Mouse (Mus musculus): ENCODE measurements around the gene Hbb-bh2.
"Not testable (repeated sequence)": the region's sequence is repeated elsewhere in the genome, so short reads cannot be mapped to it uniquely, and the experiment has no call there.

Gene Hbb-bh2

GRCm38 (mm10) chr7:103812174-103812573, 28.1 kb downstream of the Hbb-bh2 start:
- no peak for DNase-seq (ENCODE audit: low spot score in 2 of 2)

- DNase-seq (ENCODE audit: low spot score in 2 of 2) = no peak
Measured at GRCm38 (mm10) chr7:103811223-103811845, 29.0 kb downstream of the Hbb-bh2 start.

GRCm38 (mm10) chr7:103810746-103811145, 29.6 kb downstream of the Hbb-bh2 start:
- no peak for DNase-seq (ENCODE audit: low spot score in 2 of 2)

- no peak for DNase-seq (ENCODE audit: low spot score in 2 of 2)
Measured at GRCm38 (mm10) chr7:103810296-103810695, 30.0 kb downstream of the Hbb-bh2 start.

DNA sequence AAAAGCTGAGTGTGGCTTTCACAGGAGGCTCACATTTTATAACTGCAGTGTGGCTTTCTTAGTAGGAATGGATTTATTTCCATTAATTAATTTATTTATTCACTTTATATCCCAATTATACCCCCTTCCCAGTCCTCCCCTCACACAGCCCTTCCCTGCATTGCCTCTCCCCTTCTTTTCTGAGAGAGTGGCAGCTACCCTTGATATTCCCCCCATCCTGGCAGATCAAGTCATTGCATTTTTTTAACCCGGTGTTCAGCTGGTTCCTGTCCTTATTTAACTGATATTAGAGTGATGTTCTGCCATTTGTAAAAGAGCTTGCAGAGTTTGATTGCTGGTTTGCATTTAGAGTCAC, 30.5 kb downstream of the Hbb-bh2 start:
- DNase-seq (ENCODE audit: low spot score in 2 of 2) = no peak

GRCm38 (mm10) chr7:103808971-103809800, 31.1 kb downstream of the Hbb-bh2 start:
- DNase-seq (ENCODE audit: low spot score in 2 of 2) = no peak

GRCm38 (mm10) chr7:103808120-103808519, 32.2 kb downstream of the Hbb-bh2 start:
- DNase-seq (ENCODE audit: low spot score in 2 of 2) = not testable (repeated sequence)

DNA sequence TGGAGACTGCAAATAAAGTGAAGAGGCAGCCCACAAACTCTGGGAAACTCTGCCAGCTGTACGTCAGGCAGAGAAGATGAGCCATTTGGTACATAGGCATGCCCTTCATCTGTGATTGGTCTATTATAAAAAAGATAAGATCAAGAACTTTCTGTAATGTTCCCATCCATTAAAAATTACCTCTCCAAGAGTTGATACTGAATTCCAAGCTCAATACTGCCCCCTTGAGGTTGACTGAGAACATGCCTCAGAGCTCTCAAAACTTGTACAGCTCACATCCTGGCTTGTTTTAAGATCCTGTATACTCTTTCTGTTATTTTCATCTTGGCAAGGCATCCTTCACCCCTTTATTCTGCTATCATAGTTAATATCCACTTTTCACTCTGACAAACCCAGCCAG, 33.5 kb downstream of the Hbb-bh2 start:
- no peak for DNase-seq (ENCODE audit: low spot score in 2 of 2)

DNA sequence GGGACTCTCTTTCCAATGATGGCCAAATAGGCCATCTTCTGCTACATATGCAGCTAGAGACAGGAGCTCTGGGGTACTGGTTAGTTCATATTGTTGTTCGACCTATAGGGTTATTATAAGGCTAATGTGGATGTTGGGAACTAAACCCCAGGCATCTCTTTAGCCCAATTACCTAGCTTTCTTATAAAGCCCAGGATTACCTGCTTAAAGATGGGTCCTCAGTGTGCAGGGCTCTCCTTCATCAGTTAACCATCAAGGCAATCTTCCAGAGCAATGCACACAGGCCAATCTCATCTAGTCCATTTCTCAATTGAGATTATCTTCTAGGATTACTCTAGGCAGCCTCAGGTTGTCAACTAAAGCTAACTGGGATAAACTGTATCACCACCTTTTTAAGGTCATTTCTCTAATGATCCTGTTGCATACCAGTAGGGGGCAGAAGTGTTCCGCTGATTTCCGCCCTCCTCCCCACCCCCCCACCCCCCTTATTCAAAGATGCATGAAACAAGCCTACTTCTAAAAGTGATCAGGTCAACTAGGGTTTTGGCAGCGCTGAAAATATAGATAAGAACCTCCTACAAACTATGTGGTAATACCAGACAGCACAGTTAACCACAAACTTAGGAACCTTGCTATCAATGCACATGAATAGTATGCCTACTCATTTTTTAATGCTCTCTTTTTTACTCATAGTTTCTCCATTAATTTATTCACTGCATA, 47.5 kb downstream of the Hbb-bh2 start:
- no peak for DNase-seq (ENCODE audit: low spot score in 2 of 2)

- no peak for DNase-seq (ENCODE audit: low spot score in 2 of 2)
Measured at GRCm38 (mm10) chr7:103791721-103792120, 48.6 kb downstream of the Hbb-bh2 start, which contains the start of gene Olfr67. Olfr67 (minus strand) TSS chr7:103791821.

All from urinary bladder, postnatal 36 days (tissue).